Mouse (Mus musculus) lung, postnatal 0 days (tissue): ENCODE measurements around the gene Khdc1a. TPM values are rescaled to one million over a fixed set of nuclear protein-coding genes. Genes with fewer than 3 reads are reported as not detected.

Source experiments
- ATAC-seq: fragments of 200-750 bp; cut with Nextera tagmentation; 2 replicates; pipeline ENCODE4 v1.8.0; 2017; ENCODE audit warnings: moderate library complexity
- DNase-seq: peaks from one replicate; pipeline ENCODE4 v3.0.0-alpha.2; 2016; ENCODE audit warnings: low spot score
- H3K27ac ChIP-seq: fragments of 300-500 bp; sonication (generic); 2 replicates; pipeline ENCODE4 v1.5.1; 2014; ENCODE audit warnings: antibody characterized with exemption, mild to moderate bottlenecking, low read length, mixed read lengths
- H3K27me3 ChIP-seq: fragments of 300-500 bp; sonication (generic); replicated peaks from 2 replicates; pipeline ENCODE4 v1.6.1; 2014; ENCODE audit warnings: low read length, mixed read lengths; ENCODE audit not compliant: insufficient read depth
- H3K36me3 ChIP-seq: fragments of 300-500 bp; sonication (generic); 2 replicates; pipeline ENCODE4 v1.6.1; 2014; ENCODE audit warnings: low read length, mixed read lengths; ENCODE audit not compliant: insufficient read depth
- H3K4me1 ChIP-seq: fragments of 300-500 bp; sonication (generic); 2 replicates; pipeline ENCODE4 v1.6.1; 2014; ENCODE audit warnings: antibody characterized with exemption, low read depth, low read length, mixed read lengths; ENCODE audit not compliant: insufficient read depth
- H3K4me2 ChIP-seq: fragments of 300-500 bp; sonication (generic); replicated peaks from 2 replicates; pipeline ENCODE4 v1.6.1; 2014; ENCODE audit warnings: low read depth, mild to moderate bottlenecking, low read length, moderate library complexity, mixed read lengths
- H3K4me3 ChIP-seq: fragments of 300-500 bp; sonication (generic); 2 replicates; pipeline ENCODE4 v1.5.1; 2014; ENCODE audit warnings: low read depth, low read length
- H3K9ac ChIP-seq: fragments of 300-500 bp; sonication (generic); replicated peaks from 2 replicates; pipeline ENCODE4 v1.6.1; 2014; ENCODE audit warnings: low read depth, mild to moderate bottlenecking
- H3K9me3 ChIP-seq: fragments of 300-500 bp; sonication (generic); 2 replicates; pipeline ENCODE4 v1.6.1; 2016; ENCODE audit warnings: low read length, mixed read lengths
- CTCF ChIP-seq: IDR thresholded peaks from 2 replicates; pipeline ENCODE4 v1.5.1; 2016; ENCODE audit warnings: antibody characterized with exemption, mild to moderate bottlenecking
- EP300 ChIP-seq: IDR thresholded peaks from 2 replicates; pipeline ENCODE4 v1.6.1; 2016; ENCODE audit warnings: antibody characterized with exemption, mild to moderate bottlenecking, control low read depth
- WGBS: fragments of 180-500 bp; shearing (Covaris S2); extraction: QIAGEN DNeasy Blood & Tissue Kit; methylation state at CpG from one replicate; pipeline ENCODE4 v1.1.7; 2014; 5-methylcytosine and 5-hydroxymethylcytosine counted together
- polyA plus RNA-seq: library from polyadenylated mRNA; unstranded; fragments of >200 nt; fragmentation: Nextera tagmentation; extraction: Ambion mirVana; gene quantifications from 2 replicates; pipeline ENCODE4 v1.2.1, GENCODE M21; 2015

Gene Khdc1a
- not detected in 2 replicates for polyA plus RNA-seq

DNA sequence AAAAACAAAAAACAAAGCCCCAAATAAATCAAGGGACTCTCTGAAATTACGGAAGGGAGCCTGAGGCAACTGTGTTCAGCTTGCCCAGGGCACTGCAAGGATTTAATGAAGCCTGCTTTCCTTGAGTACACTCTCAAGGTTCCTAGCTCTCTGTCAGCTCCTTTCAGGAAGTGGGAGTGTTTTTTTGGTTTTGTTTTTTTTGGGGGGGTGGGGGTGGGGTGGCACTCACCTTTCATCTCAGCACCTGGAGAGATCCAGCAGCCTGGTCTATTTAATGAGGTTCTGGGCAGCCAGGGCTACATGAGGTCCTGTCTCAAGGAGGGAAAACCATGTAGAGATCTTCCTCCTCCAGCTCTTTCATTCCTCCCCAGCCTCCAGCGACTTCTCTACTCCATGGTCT is at the start of gene Khdc1a:
Gene Khdc1a, plus strand, starts transcription at position 301 of the 400 bp plus-strand sequence.
- DNase-seq (no peak), ATAC-seq (no peak)
- Histone ChIP-seq H3K4me3 (no peak within 1 kb of the TSS), H3K27ac (no peak within 1 kb of the TSS), H3K27me3 (no peaks in the 10 kb centered on the region), H3K9me3 (no peaks in the 10 kb centered on the region), H3K36me3 (no peaks in the 10 kb centered on the region), H3K4me2 (no peak within 1 kb of the TSS), H3K9ac (no peak within 1 kb of the TSS), H3K4me1 (no peaks in the 10 kb centered on the region)
- 79% methylated on average over 2 of the region's 2 CpGs for WGBS
- TF ChIP-seq CTCF (no peak), EP300 (no peak)

DNA sequence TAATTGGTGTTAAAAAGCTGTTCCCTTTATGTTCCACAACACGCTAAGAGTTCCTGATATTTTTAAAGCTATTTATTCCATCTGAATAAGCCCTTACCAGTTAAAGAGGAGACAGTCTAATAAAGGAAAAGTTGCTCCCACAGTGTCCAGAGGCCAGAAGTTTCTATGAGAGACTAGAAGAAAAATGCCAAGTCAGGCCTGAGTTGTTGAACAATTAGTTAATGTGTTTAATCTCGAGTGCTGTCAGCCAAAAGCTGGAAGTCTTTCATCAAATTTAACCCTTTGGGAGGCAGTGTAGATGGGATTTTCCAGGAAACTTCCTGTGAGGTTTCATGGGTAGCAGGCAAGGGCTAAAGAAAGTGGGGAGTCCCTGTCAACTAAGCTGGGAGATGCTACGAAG is 49.6 kb upstream of the Khdc1a start:
- WGBS = 55% methylated on average over 3 of the region's 3 CpGs
- H3K36me3 ChIP-seq = no peaks in the 10 kb centered on the region
- H3K4me3 ChIP-seq = no peak overlapping the region
- no peaks in the 10 kb centered on the region for H3K9me3 ChIP-seq
- H3K27ac ChIP-seq = no peak overlapping the region
- ATAC-seq = no peak
- TF ChIP-seq EP300 = no peak
- TF ChIP-seq CTCF = no peak
- no peak overlapping the region for H3K4me2 ChIP-seq
- H3K27me3 ChIP-seq = no peaks in the 10 kb centered on the region
- no peaks in the 10 kb centered on the region for H3K4me1 ChIP-seq
- no peak overlapping the region for H3K9ac ChIP-seq
- DNase-seq = no peak

DNA sequence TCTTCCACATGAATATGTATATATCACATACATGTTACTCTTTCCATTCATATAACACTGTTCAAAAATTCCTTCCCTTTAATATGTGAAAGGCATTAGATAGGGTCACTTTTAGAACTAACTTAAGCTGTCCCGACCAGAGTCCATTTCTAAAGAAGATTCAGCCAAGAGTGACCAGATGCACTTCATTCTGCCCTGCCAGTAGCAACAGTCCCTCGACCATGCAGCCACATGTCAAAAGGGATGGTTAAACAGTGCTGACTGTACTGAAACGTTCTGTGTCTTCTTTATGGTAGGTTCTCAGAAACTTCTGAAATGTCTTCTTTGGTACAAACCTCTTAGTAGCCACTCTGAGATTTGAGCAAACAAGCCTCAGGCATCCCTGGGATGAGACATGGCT is 47.8 kb upstream of the Khdc1a start:
- no peaks in the 10 kb centered on the region for H3K27me3 ChIP-seq
- H3K4me2 ChIP-seq = no peak overlapping the region
- ATAC-seq = no peak
- no peaks in the 10 kb centered on the region for H3K36me3 ChIP-seq
- no peak for TF ChIP-seq CTCF
- no peak for TF ChIP-seq EP300
- WGBS = 68% methylated on average over 3 of the region's 3 CpGs
- no peak overlapping the region for H3K4me3 ChIP-seq
- H3K9ac ChIP-seq = no peak overlapping the region
- no peak overlapping the region for H3K27ac ChIP-seq
- DNase-seq = no peak
- no peaks in the 10 kb centered on the region for H3K4me1 ChIP-seq
- H3K9me3 ChIP-seq = no peaks in the 10 kb centered on the region

DNA sequence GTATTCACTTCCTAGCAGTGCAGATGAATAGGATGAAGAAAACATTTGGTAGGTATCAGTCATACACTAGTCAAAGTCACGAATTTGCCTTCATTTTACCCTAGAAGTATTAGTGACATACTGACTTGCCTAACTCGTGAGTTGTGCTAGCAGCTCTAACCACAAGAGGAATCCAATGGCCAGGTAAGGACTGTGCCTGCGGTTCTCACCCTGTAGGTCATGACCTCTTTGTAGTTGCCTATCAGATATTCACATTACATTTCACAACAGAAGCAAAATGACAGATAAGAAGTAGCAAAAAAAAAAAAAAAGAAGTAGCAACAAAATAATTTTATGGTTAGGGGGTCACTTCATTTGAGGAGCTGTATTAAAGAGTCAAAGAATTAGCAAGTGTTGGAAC is 45.3 kb upstream of the Khdc1a start:
- H3K9ac ChIP-seq = no peak overlapping the region
- no peak overlapping the region for H3K27ac ChIP-seq
- TF ChIP-seq CTCF (no peak), EP300 (no peak)
- H3K9me3 ChIP-seq = no peaks in the 10 kb centered on the region
- ATAC-seq = no peak
- no peaks in the 10 kb centered on the region for H3K27me3 ChIP-seq
- H3K4me2 ChIP-seq = no peak overlapping the region
- no peak for DNase-seq
- H3K4me1 ChIP-seq = no peaks in the 10 kb centered on the region
- H3K4me3 ChIP-seq = no peak overlapping the region
- WGBS = 68% methylated on average over 3 of the region's 3 CpGs
- H3K36me3 ChIP-seq = no peaks in the 10 kb centered on the region

DNA sequence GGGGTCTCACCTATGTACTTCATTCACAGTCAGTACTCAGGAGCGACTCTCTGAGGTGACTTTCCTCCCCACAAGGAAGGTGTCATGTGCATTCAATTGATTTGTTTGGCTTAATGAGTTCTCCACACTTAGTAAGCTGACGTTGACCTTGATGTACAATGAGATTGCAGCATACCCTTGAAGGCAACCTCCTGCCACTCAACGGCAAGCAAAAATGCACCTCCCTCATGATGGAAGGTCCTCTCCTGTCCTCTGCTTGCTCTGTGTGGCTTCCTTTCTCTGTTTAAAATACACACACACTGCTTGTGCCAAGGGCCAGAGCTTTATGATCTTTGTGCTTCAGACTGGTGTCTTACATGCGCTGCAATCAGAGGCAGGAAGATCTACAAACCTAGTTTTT is 44.8 kb upstream of the Khdc1a start:
- H3K4me2 ChIP-seq = no peak overlapping the region
- no peaks in the 10 kb centered on the region for H3K27me3 ChIP-seq
- H3K36me3 ChIP-seq = no peaks in the 10 kb centered on the region
- H3K9me3 ChIP-seq = no peaks in the 10 kb centered on the region
- TF ChIP-seq EP300 = no peak
- TF ChIP-seq CTCF = no peak
- ATAC-seq (no peak), DNase-seq (no peak)
- 72% methylated on average over 4 of the region's 4 CpGs for WGBS
- no peak overlapping the region for H3K27ac ChIP-seq
- no peak overlapping the region for H3K4me3 ChIP-seq
- H3K9ac ChIP-seq = no peak overlapping the region
- no peaks in the 10 kb centered on the region for H3K4me1 ChIP-seq

DNA sequence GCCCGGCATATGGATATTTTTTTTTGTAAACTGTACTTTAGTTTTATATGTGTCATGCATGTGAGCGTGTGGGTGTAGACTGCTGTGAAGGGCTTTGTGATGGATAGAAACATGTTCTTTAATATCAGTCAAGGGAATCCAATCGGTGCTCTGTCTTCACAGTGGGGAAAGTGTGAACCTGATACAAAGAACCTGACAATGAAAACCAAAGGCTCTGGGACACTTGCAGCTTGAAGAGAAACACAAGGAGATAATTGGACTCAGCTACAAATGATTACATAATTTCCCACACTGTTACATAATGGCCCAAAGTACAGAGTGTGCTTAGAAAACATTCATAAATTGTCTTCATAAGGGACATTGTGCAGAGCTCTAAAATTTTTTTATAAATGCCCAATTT is 44.0 kb upstream of the Khdc1a start:
- ATAC-seq (peak; percentile 79), DNase-seq (peak; percentile 78)
- no peaks in the 10 kb centered on the region for H3K4me1 ChIP-seq
- WGBS = 80% methylated on average over 3 of the region's 3 CpGs
- no peaks in the 10 kb centered on the region for H3K9me3 ChIP-seq
- TF ChIP-seq EP300 (peak; percentile 90), CTCF (no peak)
- H3K27ac ChIP-seq = peak overlapping the region; percentile 54; the same call in 1 of the 2 replicates
- no peak overlapping the region for H3K9ac ChIP-seq
- no peaks in the 10 kb centered on the region for H3K27me3 ChIP-seq
- no peak overlapping the region for H3K4me2 ChIP-seq
- no peaks in the 10 kb centered on the region for H3K36me3 ChIP-seq
- no peak overlapping the region for H3K4me3 ChIP-seq

DNA sequence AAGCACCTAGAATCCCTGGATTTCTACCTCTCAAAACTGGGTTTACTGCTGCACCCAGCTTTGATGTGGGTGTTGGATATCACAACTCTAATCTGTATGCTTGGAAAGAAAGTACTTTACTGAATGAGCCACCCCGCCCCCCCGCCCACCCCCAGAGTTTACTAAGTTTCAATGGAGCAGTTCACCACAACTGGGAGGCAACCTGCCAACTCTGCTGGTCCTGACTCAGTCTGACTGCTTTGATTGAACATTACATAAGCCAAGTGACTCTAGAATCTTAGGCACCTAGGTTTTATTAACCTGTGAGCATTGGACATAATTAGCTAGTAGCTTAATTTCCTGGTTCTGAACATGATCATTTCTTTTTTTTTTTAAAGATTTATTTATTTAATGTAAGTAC is 35.1 kb upstream of the Khdc1a start:
- no peaks in the 10 kb centered on the region for H3K9me3 ChIP-seq
- DNase-seq (no peak), ATAC-seq (no peak)
- H3K4me1 ChIP-seq = no peaks in the 10 kb centered on the region
- no peaks in the 10 kb centered on the region for H3K27me3 ChIP-seq
- H3K36me3 ChIP-seq = no peaks in the 10 kb centered on the region
- no peak overlapping the region for H3K4me3 ChIP-seq
- H3K9ac ChIP-seq = no peak overlapping the region
- no peak overlapping the region for H3K27ac ChIP-seq
- H3K4me2 ChIP-seq = no peak overlapping the region
- TF ChIP-seq CTCF (no peak), EP300 (no peak)
- 88% methylated on average over 2 of the region's 2 CpGs for WGBS
